Mouse (Mus musculus): ENCODE results near the gene B3gat1.

Gene B3gat1

DNA sequence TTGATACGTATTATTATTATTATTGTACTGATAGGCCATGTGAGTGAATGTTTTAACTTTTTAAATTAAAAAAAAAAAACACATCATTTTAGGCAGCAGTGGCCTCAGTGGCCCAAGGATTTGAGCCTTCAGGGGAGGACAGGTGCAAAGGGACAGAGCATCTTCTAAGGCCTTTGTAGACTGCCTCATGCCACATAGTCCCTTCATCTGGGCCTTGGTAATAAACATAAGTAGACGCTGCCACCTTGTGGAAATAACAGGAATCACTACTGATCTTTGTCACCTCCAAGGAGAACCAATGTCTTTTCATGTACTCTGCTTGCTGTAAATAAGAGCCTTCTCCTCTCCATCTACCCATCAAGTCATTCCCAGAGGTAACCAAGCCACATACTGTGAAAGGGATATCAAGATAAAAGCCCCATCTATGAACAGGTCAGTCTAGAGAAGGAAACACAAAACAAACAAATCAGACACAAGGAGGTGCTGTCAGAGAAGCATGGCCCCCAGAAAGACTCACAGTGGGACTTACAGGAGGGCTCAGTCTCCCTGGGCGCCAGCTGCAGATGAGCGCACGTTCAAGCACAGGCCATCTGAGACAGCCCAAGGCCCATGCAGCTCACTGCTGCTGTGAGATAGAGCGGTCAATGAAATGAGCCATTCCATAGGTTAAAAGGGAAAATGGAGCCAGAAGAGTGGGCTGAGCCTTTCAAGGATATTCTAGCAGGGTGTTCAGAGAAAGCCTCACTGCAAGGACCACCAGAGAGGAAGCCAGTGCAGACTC, 42.8 kb downstream of the B3gat1 start:
- peak; percentile 59 for DNase-seq (ENCODE audit: low spot score)

DNA sequence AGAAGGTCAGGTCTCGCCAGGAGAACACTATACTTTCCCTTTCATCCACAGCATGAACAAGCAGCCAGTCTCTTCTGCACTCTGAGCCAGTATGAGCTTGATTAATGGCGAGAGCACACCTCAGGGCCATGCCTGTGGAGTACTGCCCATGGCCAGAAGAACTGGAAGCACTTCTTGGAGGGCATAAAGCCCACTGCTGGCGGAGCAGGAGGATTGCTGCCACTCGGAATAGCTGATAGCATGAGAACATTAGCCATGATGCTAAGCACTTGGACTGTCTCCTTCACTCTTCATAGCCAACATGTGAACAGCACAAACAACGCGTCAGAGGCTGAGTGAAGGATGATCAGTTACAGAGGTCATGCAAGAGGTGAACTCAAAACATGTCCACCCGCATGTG, 44.9 kb downstream of the B3gat1 start:
- DNase-seq (ENCODE audit: low spot score), result no peak

GRCm38 (mm10) chr9:26783414-26783975, 50.0 kb downstream of the B3gat1 start:
- DNase-seq (ENCODE audit: low spot score), result no peak

DNA sequence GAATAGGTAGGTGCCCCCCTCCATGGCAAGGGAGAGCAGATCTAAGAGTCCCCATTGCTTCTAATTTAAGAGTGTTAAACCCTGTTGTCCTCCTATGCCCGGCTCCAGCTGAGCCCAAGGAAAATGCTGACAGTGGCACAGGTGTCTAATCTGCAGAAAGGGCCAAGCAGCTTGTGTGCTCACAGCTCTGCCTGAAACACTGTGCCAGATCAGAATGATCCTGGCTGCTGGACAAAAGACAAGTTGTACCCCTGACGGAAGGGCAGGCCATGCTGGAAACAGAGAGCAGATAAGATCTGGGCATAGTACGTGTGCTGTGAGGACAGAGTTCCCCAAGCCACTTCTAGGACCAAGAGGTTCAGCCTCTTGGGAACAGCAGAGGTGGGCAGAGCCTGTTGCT, 59.3 kb downstream of the B3gat1 start:
- DNase-seq (ENCODE audit: low spot score), result no peak

- no peak for DNase-seq (ENCODE audit: low spot score)
Observed at GRCm38 (mm10) chr9:26798205-26798604, 64.7 kb downstream of the B3gat1 start.

DNA sequence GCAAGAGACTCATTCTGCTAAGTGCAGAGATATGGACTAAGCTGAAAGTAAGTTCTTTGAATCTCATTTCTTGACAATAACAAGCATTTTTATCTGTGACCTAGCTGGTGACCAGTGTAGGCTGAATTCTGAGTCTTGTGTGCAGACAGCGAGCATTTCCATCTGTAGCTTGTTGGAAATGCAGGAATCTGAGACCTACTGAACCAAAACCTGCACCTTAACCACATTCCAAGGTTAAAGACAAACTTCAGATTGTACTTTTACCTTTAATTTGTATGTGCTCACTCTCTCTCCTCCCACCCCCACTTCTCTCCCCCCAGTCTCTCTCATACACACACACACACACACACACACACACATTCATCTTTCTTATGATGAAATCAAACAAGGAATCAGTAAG, 65.2 kb downstream of the B3gat1 start:
- no peak for DNase-seq (ENCODE audit: low spot score)

- DNase-seq (ENCODE audit: low spot score), result no peak
Observed at GRCm38 (mm10) chr9:26800357-26800756, 66.8 kb downstream of the B3gat1 start.

DNA sequence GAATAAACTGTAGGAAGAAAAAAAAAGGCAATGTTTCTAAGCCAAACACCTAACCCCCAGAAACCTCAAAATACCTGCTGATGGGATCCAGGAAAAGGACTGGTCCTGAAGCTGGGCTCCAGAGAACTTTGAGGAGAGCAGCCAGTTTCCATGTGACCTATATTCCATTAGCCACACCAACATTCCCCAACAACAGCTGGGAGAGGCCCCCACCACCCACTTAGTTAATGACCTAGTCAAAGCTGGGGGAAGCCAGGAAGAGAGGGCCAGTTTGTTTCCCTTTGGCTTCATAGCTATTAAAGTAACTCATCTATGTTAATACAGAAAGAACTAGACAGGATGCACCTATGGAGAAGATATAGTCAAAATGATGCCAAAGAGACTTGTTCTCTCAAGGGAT, 70.8 kb downstream of the B3gat1 start:
- no peak for DNase-seq (ENCODE audit: low spot score)

DNA sequence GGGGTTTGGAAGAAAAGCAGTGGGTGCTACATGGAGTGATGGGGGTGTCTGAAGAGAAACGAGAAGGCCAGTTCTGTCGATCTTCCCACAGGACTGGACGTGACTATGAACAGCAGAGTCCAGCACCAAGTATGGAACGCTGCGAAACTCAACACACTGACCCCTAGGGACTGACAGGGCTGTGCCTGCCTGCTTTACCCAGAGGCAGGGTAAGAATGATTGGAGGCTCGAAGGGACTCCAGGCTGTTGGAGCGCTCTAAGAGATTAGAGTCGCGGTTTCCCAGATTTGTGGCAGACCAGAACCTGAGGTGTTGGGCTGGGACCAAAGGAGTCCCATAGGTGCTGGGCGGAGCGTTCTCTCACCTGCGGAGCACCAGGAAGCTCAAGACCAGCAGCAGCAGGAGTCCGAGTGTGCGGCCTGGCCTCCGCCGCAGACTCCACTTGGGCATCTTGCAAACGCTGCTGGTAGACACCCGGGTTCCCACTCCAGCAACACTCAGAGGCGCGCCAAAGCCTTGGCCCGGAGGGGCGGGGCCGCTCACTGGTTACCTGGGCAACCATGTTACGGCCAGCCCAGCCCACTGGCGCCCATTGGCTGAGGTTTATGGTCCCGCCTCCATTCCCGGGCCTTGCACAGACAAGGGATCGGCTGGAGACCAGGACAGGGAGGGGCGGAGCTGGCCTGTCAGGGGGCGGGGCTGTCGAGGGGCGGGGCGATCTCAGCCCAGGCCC, 72.6 kb downstream of the B3gat1 start, which contains the start of gene Glb1l2:
Gene Glb1l2, minus strand, starts transcription at position 534 of the 732 bp plus-strand sequence.
- peak; percentile 76 for DNase-seq (ENCODE audit: low spot score)

DNA sequence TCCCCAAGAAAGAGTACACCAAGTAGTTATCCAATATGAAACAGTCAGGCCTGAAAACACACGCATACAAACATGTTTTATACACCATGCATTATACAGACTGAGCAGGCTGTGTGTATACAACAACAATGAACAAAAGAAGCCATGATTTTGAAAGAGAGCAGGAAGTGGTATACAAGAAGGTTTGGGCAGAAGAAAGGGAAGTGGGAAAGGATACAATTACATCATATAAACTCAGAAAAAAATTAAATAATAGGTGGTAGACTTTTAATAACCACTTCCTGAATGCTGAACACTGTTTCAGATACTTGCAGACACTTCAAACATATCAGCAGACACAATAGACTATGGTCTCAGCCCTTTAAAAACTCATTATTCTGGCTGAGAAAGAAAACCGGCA, 75.2 kb downstream of the B3gat1 start:
- no peak for DNase-seq (ENCODE audit: low spot score)

Data from left cerebral cortex, adult 11 months (tissue).